Mouse (Mus musculus): ENCODE measurements at regions not wholly inside any gene's neighbourhood (a gene's known extent, or its start where the extent isn't known, plus 50 kb on each side); places are given as distances from the start of the nearest gene placed in this dataset.

- TF ChIP-seq POLR2A (IDR thresholded peaks at IDR 0.05; ENCODE audit: borderline replicate concordance, insufficient read depth, low read length) (no peak), CTCF (IDR thresholded peaks at IDR 0.05; ENCODE audit: borderline replicate concordance, insufficient read depth, low read depth, low read length) (no peak)
These were observed 65.1 kb upstream of the Arhgap28 start for GRCm38 (mm10) chr17:68069008-68069407.

All from cerebellum, adult 2 months (tissue).